In genomic region chr12:108702185-108702584, GRCm38 (mm10) we compare ENCODE assay signal across 8 mouse cellular contexts. TPM values are rescaled to one million over a fixed set of nuclear protein-coding genes. Genes with fewer than 3 reads are reported as not detected.
DNase-seq lines count a peak whose midpoint lies in the region; ATAC-seq and TF ChIP-seq lines count a peak whose summit lies in the region.
"Had no signal": no experiment of that assay in that cellular context is flagged by ENCODE, and none has a peak within 500 bp of the region (broad histone marks: within the 10 kb centered on the region; RNA-seq: fewer than 3 reads in every experiment).

Gene Degs2 (minus strand): TSS chr12:108702315.

- H3K27ac ChIP-seq in intestine, embryonic 16.5 days (ENCODE audit: low read length), result peak within 1 kb of the TSS; percentile 93
- peak within 1 kb of the TSS; percentile 48; the same call in 1 of the 2 replicates for H3K27ac ChIP-seq in stomach, embryonic 16.5 days (ENCODE audit: low read length)

- no peaks in the 10 kb centered on the region for H3K27me3 ChIP-seq in G1E (ENCODE audit: insufficient read depth, low read length)
- peaks cover 12% of the 10 kb centered on the region; the same call in 1 of the 2 replicates for H3K27me3 ChIP-seq in intestine, embryonic 16.5 days (replicated peaks; ENCODE audit: control insufficient read depth, insufficient read depth, low read length)
- peaks cover 15% of the 10 kb centered on the region; the same call in 1 of the 2 replicates for H3K27me3 ChIP-seq in stomach, embryonic 16.5 days (ENCODE audit: control insufficient read depth, insufficient read depth, low read length)

- DNase-seq in G1E (ENCODE audit: low spot score), result no peak
- peak; percentile 14 for DNase-seq in embryo, embryonic 10.5 days (ENCODE audit: low spot score)
- peak; percentile 64 to 73 for DNase-seq in lung, adult 18-20 months
- DNase-seq in frontal cortex, postnatal 25 days (ENCODE audit: low spot score in 2 of 2), result no peak
- no peak for DNase-seq in frontal cortex, postnatal 36 days (ENCODE audit: low spot score in 2 of 2)

- WGBS in intestine, embryonic 16.5 days, result 2% methylated on average over 32 of the region's 32 CpGs
- 1% methylated on average over 32 of the region's 32 CpGs for WGBS in stomach, embryonic 16.5 days

- peak within 1 kb of the TSS; percentile 75 for H3K9ac ChIP-seq in intestine, embryonic 16.5 days (ENCODE audit: low read depth, low read length)
- peak within 1 kb of the TSS; percentile 49 for H3K9ac ChIP-seq in stomach, embryonic 16.5 days (ENCODE audit: low read length)

- H3K36me3 ChIP-seq in G1E (replicated peaks), result no peaks in the 10 kb centered on the region
- H3K36me3 ChIP-seq in intestine, embryonic 16.5 days (ENCODE audit: control insufficient read depth, insufficient read depth, low read length), result no peaks in the 10 kb centered on the region
- no peaks in the 10 kb centered on the region for H3K36me3 ChIP-seq in stomach, embryonic 16.5 days (ENCODE audit: control insufficient read depth, insufficient read depth, low read length)

- no peak for ATAC-seq in G1E (ENCODE audit: extremely low read depth, insufficient number of reproducible peaks, low FRiP score, poor library complexity, severe bottlenecking)
- ATAC-seq in intestine, embryonic 16.5 days, result peak; percentile 78
- peak; percentile 79 for ATAC-seq in stomach, embryonic 16.5 days (ENCODE audit: insufficient read depth, low FRiP score)

- H3K4me1 ChIP-seq in G1E (ENCODE audit: insufficient read depth, low read depth, low read length), result no peaks in the 10 kb centered on the region
- peaks cover 10% of the 10 kb centered on the region; the same call in 1 of the 2 replicates for H3K4me1 ChIP-seq in intestine, embryonic 16.5 days (ENCODE audit: control insufficient read depth, insufficient read depth, low read length)
- peaks cover 16% of the 10 kb centered on the region for H3K4me1 ChIP-seq in stomach, embryonic 16.5 days (ENCODE audit: control insufficient read depth, insufficient read depth, low read length)

- peak within 1 kb of the TSS; percentile 59 for H3K4me2 ChIP-seq in intestine, embryonic 16.5 days (ENCODE audit: low read depth, low read length)
- peak within 1 kb of the TSS; percentile 55 for H3K4me2 ChIP-seq in stomach, embryonic 16.5 days (ENCODE audit: low read depth, low read length)

- TF ChIP-seq CTCF in G1E (IDR thresholded peaks at IDR 0.05; ENCODE audit: low read depth, low read length), result no peak

- H3K4me3 ChIP-seq in G1E (ENCODE audit: low read depth, low read length), result peak within 1 kb of the TSS; percentile 17; the same call in 1 of the 2 replicates
- peak within 1 kb of the TSS; percentile 58 for H3K4me3 ChIP-seq in intestine, embryonic 16.5 days (ENCODE audit: low read length)
- peak within 1 kb of the TSS; percentile 40 for H3K4me3 ChIP-seq in stomach, embryonic 16.5 days (replicated peaks; ENCODE audit: low read length)

- H3K9me3 ChIP-seq in G1E (replicated peaks), result peaks cover 74% of the 10 kb centered on the region
- no peaks in the 10 kb centered on the region for H3K9me3 ChIP-seq in intestine, embryonic 16.5 days (ENCODE audit: control insufficient read depth, low read length)
- H3K9me3 ChIP-seq in stomach, embryonic 16.5 days (replicated peaks; ENCODE audit: control insufficient read depth, low read length), result no peaks in the 10 kb centered on the region

RNA-seq across cellular contexts. Expression of gene Degs2, which starts in this region (rescaled TPM):
- total RNA-seq in G1E (2014; fragmentation: Nextera tagmentation), result not detected in 2 replicates
- not detected in 2 replicates for total RNA-seq in G1E (2017)
- polyA plus RNA-seq in G1E (2012), result not detected in 2 replicates
- 161 and 181 TPM in 2 replicates for polyA plus RNA-seq in intestine, embryonic 16.5 days (2015; fragmentation: Nextera tagmentation; extraction: Ambion mirVana)
- 42.9 and 56.5 TPM in 2 replicates for polyA plus RNA-seq in stomach, embryonic 16.5 days (2015; fragmentation: Nextera tagmentation; extraction: Ambion mirVana)
- polyA plus RNA-seq: spleen, adult 2 months had no signal

Comparison
In these comparisons a context has a peak if more than half of its experiments do, and no peak if none do; other contexts are left out.
1. RNA of gene Degs2 (polyA plus RNA-seq): 161 to 181 TPM in intestine, embryonic 16.5 days and 42.9 to 56.5 TPM in stomach, embryonic 16.5 days; not detected in G1E; every median in the first group is over 10 times any median in the second.
2. DNase-seq: peak in embryo, embryonic 10.5 days (single experiment) and lung, adult 18-20 months (2 of 2); none in G1E (single experiment), frontal cortex, postnatal 25 days (0 of 2) and frontal cortex, postnatal 36 days (0 of 2).
3. Peak in every context shown above with its lines, with median percentiles within 50 percentile points of each other: H3K4me3 ChIP-seq.